Mouse (Mus musculus): ENCODE data around the gene Antxr1.

DNA sequence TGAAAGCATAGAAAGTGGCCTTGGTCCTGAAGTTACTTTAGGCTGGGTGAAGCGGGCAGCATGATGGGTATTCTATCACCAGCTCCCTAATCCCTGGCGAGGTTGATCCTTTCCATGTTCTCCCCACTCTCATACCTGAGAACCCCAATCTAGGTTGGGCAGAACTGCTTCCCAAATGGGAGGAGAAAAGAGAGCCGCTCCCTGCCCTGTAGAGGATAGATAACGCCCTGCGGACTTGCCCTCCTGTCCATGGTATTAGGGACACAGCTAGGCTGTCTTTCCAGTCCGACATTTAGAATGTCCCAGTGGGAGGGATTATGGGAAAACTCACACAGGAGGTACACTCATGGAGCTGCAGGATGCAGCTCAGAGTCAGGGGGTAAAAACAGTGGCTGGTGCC, 165.3 kb downstream of the Antxr1 start:
- TF ChIP-seq CTCF (IDR thresholded peaks at IDR 0.05; ENCODE audit: insufficient read depth, low read depth, low read length) (no peak), POLR2A (IDR thresholded peaks at IDR 0.05; ENCODE audit: insufficient read depth, low read depth, low read length) (no peak)

Measured in olfactory bulb, adult 2 months (tissue).